In the genomic region with DNA sequence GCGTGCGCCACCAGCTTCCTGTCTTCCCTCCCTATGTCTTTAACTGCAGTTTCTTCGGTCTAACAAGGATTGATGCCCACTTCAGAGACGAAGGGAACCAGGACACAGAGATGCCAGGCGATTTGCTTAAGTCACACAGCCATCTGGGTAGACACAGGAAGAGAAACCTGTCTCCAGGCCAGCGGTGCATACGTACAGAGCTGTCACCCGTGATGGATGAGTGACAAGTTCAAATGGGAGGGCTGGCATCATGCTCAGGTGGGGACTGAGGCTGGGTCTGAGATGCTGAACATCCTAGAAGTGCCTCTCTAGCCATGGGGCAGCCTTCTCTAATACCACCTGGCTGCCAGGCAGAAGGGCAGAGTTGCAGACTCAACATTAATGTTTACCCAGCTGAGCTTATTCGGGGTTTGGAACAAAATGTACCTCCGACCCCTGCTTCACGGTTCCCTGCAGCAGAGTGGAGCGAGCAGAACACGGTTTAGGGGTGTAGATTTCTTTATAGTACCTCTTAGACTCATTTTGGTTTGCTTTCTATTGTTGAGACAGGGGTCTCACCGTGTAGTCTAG, we compare ENCODE assay signal across 17 mouse cellular contexts. TPM values are rescaled to one million over a fixed set of nuclear protein-coding genes. Genes with fewer than 3 reads are reported as not detected.
DNase-seq lines count a peak whose midpoint lies in the region; ATAC-seq lines count a peak whose summit lies in the region.
"Had no signal": no experiment of that assay in that cellular context is flagged by ENCODE, and none has a peak within 500 bp of the region (broad histone marks: within the 10 kb centered on the region; RNA-seq: fewer than 3 reads in every experiment).

No protein-coding gene starts in this region.

- H3K36me3 ChIP-seq in kidney, embryonic 16.5 days (ENCODE audit: insufficient read depth, low read length): no peaks in the 10 kb centered on the region
- no peaks in the 10 kb centered on the region for H3K36me3 ChIP-seq in forebrain, embryonic 16.5 days (ENCODE audit: control insufficient read depth, insufficient read depth)
- H3K36me3 ChIP-seq in forebrain, embryonic 12.5 days (replicated peaks): no peaks in the 10 kb centered on the region
- H3K36me3 ChIP-seq: embryonic facial prominence, embryonic 12.5 days; limb, embryonic 10.5 days; midbrain, embryonic 10.5 days; neural tube, embryonic 12.5 days had no signal

- H3K4me3 ChIP-seq in kidney, embryonic 16.5 days (ENCODE audit: low read length): no peak overlapping the region
- H3K4me3 ChIP-seq in forebrain, embryonic 16.5 days (replicated peaks; ENCODE audit: low read length): no peak overlapping the region
- no peak overlapping the region for H3K4me3 ChIP-seq in forebrain, embryonic 12.5 days (replicated peaks)
- H3K4me3 ChIP-seq: embryonic facial prominence, embryonic 12.5 days; erythroblast, embryonic 14.5 days; left cerebral cortex, adult 2 months; limb, embryonic 10.5 days; midbrain, embryonic 10.5 days; neural tube, embryonic 12.5 days had no signal

- 57% methylated on average over 14 of the region's 14 CpGs for WGBS in kidney, embryonic 16.5 days
- 84% methylated on average over 14 of the region's 14 CpGs for WGBS in forebrain, embryonic 16.5 days
- WGBS in forebrain, embryonic 12.5 days: 81% methylated on average over 14 of the region's 14 CpGs

- H3K27me3 ChIP-seq in kidney, embryonic 16.5 days (ENCODE audit: insufficient read depth, low read length): no peaks in the 10 kb centered on the region
- no peaks in the 10 kb centered on the region for H3K27me3 ChIP-seq in forebrain, embryonic 16.5 days (replicated peaks; ENCODE audit: control insufficient read depth, insufficient read depth, low read length)
- H3K27me3 ChIP-seq in forebrain, embryonic 12.5 days: peaks cover 3% of the 10 kb centered on the region; the same call in 1 of the 2 replicates
- H3K27me3 ChIP-seq: embryonic facial prominence, embryonic 12.5 days; neural tube, embryonic 12.5 days; Patski had no signal

- H3K4me2 ChIP-seq in kidney, embryonic 16.5 days (replicated peaks; ENCODE audit: low read depth, low read length): no peak overlapping the region
- no peak overlapping the region for H3K4me2 ChIP-seq in forebrain, embryonic 16.5 days (ENCODE audit: low read length)
- no peak overlapping the region for H3K4me2 ChIP-seq in forebrain, embryonic 12.5 days
- H3K4me2 ChIP-seq: embryonic facial prominence, embryonic 12.5 days; neural tube, embryonic 12.5 days had no signal

- 0 out of 2 replicates have a peak overlapping the region, but pooled peaks have one; percentile 8 for H3K27ac ChIP-seq in kidney, embryonic 16.5 days (ENCODE audit: low read length)
- H3K27ac ChIP-seq in forebrain, embryonic 16.5 days (ENCODE audit: low read length): no peak overlapping the region
- no peak overlapping the region for H3K27ac ChIP-seq in forebrain, embryonic 12.5 days
- H3K27ac ChIP-seq: embryonic facial prominence, embryonic 12.5 days; hindbrain, postnatal 0 days; left cerebral cortex, adult 2 months; limb, embryonic 10.5 days; midbrain, embryonic 10.5 days; neural tube, embryonic 12.5 days had no signal

- no peak for ATAC-seq in CD4-positive, CD25-positive, alpha-beta regulatory T cell, adult 4 months
- no peak for ATAC-seq in kidney, embryonic 16.5 days (ENCODE audit: low FRiP score, low TSS enrichment)
- ATAC-seq in forebrain, embryonic 16.5 days: no peak
- no peak for ATAC-seq in forebrain, embryonic 12.5 days (ENCODE audit: low FRiP score)

- H3K4me1 ChIP-seq in kidney, embryonic 16.5 days (ENCODE audit: insufficient read depth, low read length): peaks cover 27% of the 10 kb centered on the region
- peaks cover 2% of the 10 kb centered on the region; the same call in 1 of the 2 replicates for H3K4me1 ChIP-seq in forebrain, embryonic 16.5 days (replicated peaks; ENCODE audit: control insufficient read depth, insufficient read depth, low read length)
- peaks cover 9% of the 10 kb centered on the region for H3K4me1 ChIP-seq in forebrain, embryonic 12.5 days

- DNase-seq in CD4-positive, CD25-positive, alpha-beta regulatory T cell, adult 2 months (ENCODE audit: low read depth, low spot score): peak; percentile 41
- DNase-seq in thymus, postnatal 4 days: peak; percentile 25
- no peak for DNase-seq in thymus, postnatal 36 days
- peak; percentile 37 for DNase-seq in naive thymus-derived CD4-positive, alpha-beta T cell, adult 2 months (ENCODE audit: low read depth)

- H3K9me3 ChIP-seq in kidney, embryonic 16.5 days (ENCODE audit: low read length): no peaks in the 10 kb centered on the region
- H3K9me3 ChIP-seq in forebrain, embryonic 16.5 days (ENCODE audit: control insufficient read depth, low read length): no peaks in the 10 kb centered on the region
- H3K9me3 ChIP-seq in forebrain, embryonic 12.5 days: no peaks in the 10 kb centered on the region
- H3K9me3 ChIP-seq: embryonic facial prominence, embryonic 12.5 days; limb, embryonic 10.5 days; midbrain, embryonic 10.5 days; neural tube, embryonic 12.5 days had no signal

- 0 out of 2 replicates have a peak overlapping the region, but pooled peaks have one; percentile 3 for H3K9ac ChIP-seq in kidney, embryonic 16.5 days (replicated peaks; ENCODE audit: low read length)
- no peak overlapping the region for H3K9ac ChIP-seq in forebrain, embryonic 16.5 days (replicated peaks; ENCODE audit: low read depth, low read length)
- no peak overlapping the region for H3K9ac ChIP-seq in forebrain, embryonic 12.5 days
- H3K9ac ChIP-seq: embryonic facial prominence, embryonic 12.5 days; neural tube, embryonic 12.5 days had no signal

RNA-seq across cellular contexts. Expression of gene Rab44, which starts 56.6 kb away (rescaled TPM):
- polyA plus RNA-seq in CD4-positive, CD25-positive, alpha-beta regulatory T cell, adult 4 months (2017; shearing (Covaris generic)): not detected
- polyA plus RNA-seq in kidney, embryonic 16.5 days (2015; fragmentation: Nextera tagmentation; extraction: Ambion mirVana): 0.12 and 0.26 TPM in 2 replicates
- polyA plus RNA-seq in forebrain, embryonic 16.5 days (2015; fragmentation: Nextera tagmentation; extraction: Ambion mirVana): not detected in 2 replicates
- polyA plus RNA-seq in forebrain, embryonic 12.5 days (2016; fragmentation: Nextera tagmentation; extraction: Ambion mirVana): 0.09 TPM in 1 of 2 replicates, not detected in the other
- polyA plus RNA-seq: forebrain, embryonic 14.5 days had no signal

Comparison
In these comparisons a context has a peak if more than half of its experiments do, and no peak if none do; other contexts are left out.
1. DNase-seq: peak in CD4-positive, CD25-positive, alpha-beta regulatory T cell, adult 2 months (single experiment), thymus, postnatal 4 days (single experiment) and naive thymus-derived CD4-positive, alpha-beta T cell, adult 2 months (single experiment); none in thymus, postnatal 36 days (0 of 2).